Mouse (Mus musculus) E14TG2a.4 (cell line): ENCODE results near the gene Gna11.
A peak's percentile ranks its signal among the peaks of the same experiment; 100 is the strongest.

Source experiments
- H3K27me3 ChIP-seq: 2 replicates; pipeline ENCODE4 v1.6.1; 2014; ENCODE audit warnings: low read length, control low read depth; ENCODE audit not compliant: insufficient read depth
- H3K36me3 ChIP-seq: 2 replicates; pipeline ENCODE4 v1.6.1; 2014; ENCODE audit warnings: low read length, control low read depth; ENCODE audit not compliant: insufficient read depth
- H3K4me1 ChIP-seq: replicated peaks from 2 replicates; pipeline ENCODE4 v1.6.1; 2014; ENCODE audit warnings: low read depth, low read length, control low read depth
- H3K4me3 ChIP-seq: replicated peaks from 2 replicates; pipeline ENCODE4 v1.5.1; 2014; ENCODE audit warnings: mild to moderate bottlenecking, low read length
- H3K9me3 ChIP-seq: 2 replicates; pipeline ENCODE4 v1.6.1; 2014; ENCODE audit warnings: low read length, control low read depth
- CTCF ChIP-seq: conservative IDR thresholded peaks from 2 replicates; pipeline ENCODE4 v1.5.1; 2014; ENCODE audit warnings: low read length
- NANOG ChIP-seq: IDR thresholded peaks from 2 replicates; pipeline ENCODE4 v1.6.1; 2014; ENCODE audit warnings: borderline replicate concordance, low read length, mixed read lengths
- POU5F1 ChIP-seq: IDR thresholded peaks from 2 replicates; pipeline ENCODE4 v1.6.1; 2014; ENCODE audit warnings: low read length, borderline replicate concordance

Gna11 gene

DNA sequence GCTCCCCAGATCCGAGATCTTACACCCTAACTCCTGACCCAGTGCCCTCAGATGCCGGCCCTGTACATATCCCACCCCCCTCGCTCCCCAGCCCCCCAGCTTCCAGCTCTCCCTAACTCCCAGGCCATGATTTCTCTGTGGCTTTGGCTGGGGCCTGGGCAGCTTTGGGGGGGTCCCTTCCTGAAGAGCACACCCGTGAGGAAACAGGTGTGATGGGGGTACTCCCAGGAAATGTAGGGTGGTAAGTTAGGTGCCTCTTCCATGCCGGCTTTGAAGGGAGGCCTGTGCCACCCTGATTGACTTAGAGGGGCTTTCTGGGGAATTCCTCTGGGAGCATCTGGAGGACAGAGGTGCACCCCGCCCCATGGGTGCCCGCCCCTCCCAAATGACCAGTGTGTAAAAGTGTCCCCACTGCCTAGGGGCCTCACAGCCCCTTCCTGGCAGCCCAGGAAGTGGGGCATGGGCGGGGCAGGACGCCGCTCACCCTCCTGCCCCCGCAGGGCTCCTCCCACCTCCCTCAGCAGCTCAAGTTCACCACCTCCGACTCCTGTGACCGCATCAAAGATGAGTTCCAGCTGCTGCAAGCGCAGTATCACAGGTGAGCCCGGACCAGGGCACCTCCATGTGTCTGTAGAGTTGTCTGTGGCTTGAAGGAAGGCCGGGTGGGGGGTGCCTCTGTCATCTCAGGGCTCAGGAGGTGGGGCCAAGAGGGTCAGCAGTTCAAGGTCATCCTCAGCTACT is 15.9 kb upstream of the Gna11 start:
- Histone ChIP-seq H3K27me3 (no peaks in the 10 kb centered on the region), H3K36me3 (peaks cover 39% of the 10 kb centered on the region), H3K4me3 (peak overlapping the region; percentile 87), H3K4me1 (peaks cover 80% of the 10 kb centered on the region), H3K9me3 (no peaks in the 10 kb centered on the region)
- TF ChIP-seq CTCF, result no peak
- TF ChIP-seq NANOG, result no peak
- no peak for TF ChIP-seq POU5F1

DNA sequence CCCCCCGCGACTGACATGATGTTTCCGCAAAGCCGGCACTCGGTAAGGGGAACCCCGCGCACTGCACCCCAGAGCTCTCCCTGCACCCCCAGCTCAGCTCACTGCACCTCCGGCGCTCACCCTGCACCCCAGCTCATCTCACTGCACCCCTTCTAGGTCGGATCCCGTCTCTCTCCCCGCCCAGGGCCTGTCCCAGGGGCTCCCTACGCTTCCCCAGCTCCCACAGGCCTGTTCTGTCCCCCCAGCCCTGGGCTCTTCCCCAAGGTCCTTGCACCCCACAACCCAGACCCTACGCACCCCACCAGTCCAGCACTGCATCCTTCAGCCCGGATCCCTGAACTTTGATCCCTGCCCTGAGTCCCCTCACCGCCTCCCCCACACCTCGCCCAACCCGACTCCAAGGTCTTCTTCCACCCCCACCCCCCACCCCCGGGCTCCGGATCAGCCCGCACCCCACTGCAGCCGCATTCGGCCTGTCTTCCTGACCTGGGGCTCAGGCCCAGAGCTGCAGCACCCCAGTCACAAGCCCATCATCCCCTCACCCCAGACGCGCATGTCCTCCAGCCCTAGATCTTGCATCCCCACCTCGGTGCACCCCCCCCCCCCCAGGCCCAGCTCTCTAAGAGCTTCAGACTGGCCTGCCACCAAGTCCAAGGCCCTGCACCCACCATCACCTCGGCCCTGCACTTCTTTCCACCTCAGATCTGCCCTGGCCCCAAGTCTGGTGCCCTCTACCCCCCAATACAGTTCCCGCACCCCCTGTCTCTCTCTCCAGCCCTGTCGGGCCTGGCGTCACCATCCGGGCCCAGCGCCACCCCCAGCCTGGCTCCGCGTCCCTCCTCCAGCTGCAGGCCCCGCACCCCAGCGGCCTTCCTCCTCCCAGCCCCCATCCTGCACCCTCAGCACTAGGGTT is 14.9 kb upstream of the Gna11 start:
- H3K9me3 ChIP-seq, result no peaks in the 10 kb centered on the region
- peak overlapping the region; percentile 87 for H3K4me3 ChIP-seq
- H3K4me1 ChIP-seq, result peaks cover 80% of the 10 kb centered on the region
- H3K36me3 ChIP-seq, result peaks cover 29% of the 10 kb centered on the region
- TF ChIP-seq POU5F1 (no peak), NANOG (no peak), CTCF (no peak)
- H3K27me3 ChIP-seq, result no peaks in the 10 kb centered on the region

DNA sequence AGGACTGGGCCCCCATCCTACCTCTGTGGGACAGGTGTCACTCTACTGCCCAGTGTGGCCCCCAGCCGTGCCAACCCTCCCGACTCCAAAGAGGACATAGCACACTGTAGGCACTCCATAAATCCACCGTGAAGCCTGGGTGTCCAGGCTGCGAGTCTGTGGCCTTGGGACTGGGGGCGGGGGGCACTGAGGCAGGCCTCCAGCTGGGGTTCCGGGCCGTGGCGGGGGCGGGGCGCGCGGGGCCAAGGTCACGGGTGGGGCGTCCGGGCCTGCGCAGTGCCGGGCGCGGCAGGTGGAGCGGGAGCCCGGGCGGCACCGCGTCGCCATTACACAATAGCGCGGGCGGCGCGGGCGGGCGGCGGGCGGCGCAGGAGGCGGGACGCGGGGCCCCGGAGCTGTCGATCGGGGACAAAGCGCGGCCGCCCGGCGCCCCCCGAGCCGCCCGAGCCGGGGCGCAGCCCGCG is 14.2 kb upstream of the Gna11 start, which contains the start of gene Aes:
Aes (plus strand) TSS at position 326 of the 464 bp plus-strand sequence.
- H3K4me3 ChIP-seq, result peak within 1 kb of the TSS; percentile 87
- H3K4me1 ChIP-seq, result peaks cover 78% of the 10 kb centered on the region
- H3K36me3 ChIP-seq, result peaks cover 26% of the 10 kb centered on the region
- no peaks in the 10 kb centered on the region for H3K27me3 ChIP-seq
- H3K9me3 ChIP-seq, result no peaks in the 10 kb centered on the region
- TF ChIP-seq NANOG (no peak), POU5F1 (no peak), CTCF (no peak)

DNA sequence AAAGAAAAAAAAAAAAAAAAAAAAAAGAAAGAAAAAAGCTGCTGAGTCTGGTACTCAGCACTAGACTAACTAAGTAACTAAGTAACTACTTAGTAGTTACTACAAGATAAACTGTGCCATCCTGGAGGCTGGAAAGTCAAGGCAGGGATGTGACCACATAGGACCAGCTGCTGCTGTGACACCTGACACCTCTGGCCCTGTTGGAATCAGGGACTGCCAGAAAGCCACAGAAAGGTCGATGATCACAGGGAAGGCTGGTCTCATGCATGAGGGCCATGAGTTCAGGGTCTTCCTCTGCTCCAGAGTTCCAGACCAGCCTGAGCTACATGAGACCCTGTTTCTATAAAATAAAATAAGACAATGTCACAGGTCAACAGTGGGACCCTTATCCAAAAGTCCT is 12.5 kb upstream of the Gna11 start:
- H3K9me3 ChIP-seq, result peaks cover 3% of the 10 kb centered on the region; the same call in 1 of the 2 replicates
- H3K4me1 ChIP-seq, result peaks cover 72% of the 10 kb centered on the region
- peaks cover 14% of the 10 kb centered on the region for H3K36me3 ChIP-seq
- H3K27me3 ChIP-seq, result no peaks in the 10 kb centered on the region
- TF ChIP-seq NANOG (no peak), CTCF (no peak), POU5F1 (no peak)
- no peak overlapping the region for H3K4me3 ChIP-seq

DNA sequence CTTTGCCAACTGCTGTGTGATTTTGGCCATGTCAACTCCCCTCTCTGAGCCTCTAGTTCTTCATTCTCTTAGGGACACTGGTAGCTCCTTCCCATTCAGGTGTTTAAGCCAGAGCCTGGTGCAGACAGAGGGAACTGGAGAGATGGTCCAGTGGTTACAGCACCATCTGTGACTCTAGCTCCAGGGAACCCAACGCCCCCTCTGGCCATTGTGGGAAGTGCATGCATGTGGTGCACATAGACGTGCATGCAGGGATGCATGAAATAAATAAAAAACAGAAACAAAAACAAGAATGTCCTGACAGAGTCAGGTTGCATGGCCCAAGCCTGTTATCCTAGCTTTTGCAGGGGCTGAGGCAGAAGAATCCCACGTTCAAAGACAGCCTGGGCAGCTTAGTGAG is 11.3 kb upstream of the Gna11 start:
- Histone ChIP-seq H3K4me3 (no peak overlapping the region), H3K4me1 (peaks cover 72% of the 10 kb centered on the region), H3K27me3 (no peaks in the 10 kb centered on the region), H3K36me3 (peaks cover 2% of the 10 kb centered on the region; the same call in 1 of the 2 replicates), H3K9me3 (peaks cover 3% of the 10 kb centered on the region; the same call in 1 of the 2 replicates)
- TF ChIP-seq CTCF (peak; percentile 98), NANOG (no peak), POU5F1 (no peak)

DNA sequence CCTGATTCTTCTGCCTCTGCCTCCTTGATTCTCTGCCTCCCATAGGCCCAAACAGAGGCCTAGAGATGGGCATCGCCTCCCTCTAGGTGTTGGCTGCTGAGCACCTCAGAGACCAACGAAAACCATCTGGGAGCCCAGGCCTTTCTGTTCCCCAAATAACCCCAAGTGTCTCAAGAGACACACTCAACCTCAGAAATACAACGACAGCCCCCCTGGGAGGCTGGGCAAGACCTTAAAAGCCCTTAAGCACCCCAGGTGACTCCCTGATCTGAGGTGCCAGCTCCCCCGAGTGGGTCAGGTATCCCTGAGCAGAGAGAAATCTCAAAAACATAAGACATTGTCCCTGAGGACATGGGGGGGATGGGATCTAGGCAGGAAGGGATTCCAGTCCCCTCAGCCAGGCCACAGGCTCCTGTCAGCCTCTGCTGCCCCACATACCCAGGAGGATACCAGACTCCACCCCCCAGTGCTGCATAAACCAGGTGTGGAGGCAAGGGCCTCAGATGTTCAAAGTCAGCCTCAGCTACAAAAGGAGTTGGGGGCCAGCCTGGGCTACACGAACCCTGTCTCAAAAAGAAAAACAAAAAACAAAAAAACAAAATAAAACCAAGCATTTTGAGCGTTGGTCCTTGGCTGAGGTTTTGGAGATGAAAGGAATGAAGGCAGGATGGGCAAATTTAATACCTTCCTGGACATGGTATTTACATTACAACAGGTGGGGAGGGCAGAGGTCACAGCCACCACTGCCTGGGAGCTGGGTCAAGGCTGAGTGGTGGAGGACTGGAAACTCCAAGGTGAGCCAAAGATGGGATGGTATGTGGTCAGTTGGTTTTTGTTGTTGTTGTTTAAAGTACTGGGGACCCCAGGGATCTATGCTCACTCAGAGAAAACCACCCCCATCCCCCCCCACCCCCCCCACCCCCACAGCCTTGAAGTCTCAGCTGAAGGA is 9.1 kb upstream of the Gna11 start:
- peaks cover 3% of the 10 kb centered on the region; the same call in 1 of the 2 replicates for H3K9me3 ChIP-seq
- no peaks in the 10 kb centered on the region for H3K36me3 ChIP-seq
- TF ChIP-seq CTCF (no peak; the same call in 1 of the 2 replicates), POU5F1 (no peak), NANOG (no peak)
- no peak overlapping the region for H3K4me3 ChIP-seq
- H3K4me1 ChIP-seq, result peaks cover 71% of the 10 kb centered on the region
- H3K27me3 ChIP-seq, result no peaks in the 10 kb centered on the region

DNA sequence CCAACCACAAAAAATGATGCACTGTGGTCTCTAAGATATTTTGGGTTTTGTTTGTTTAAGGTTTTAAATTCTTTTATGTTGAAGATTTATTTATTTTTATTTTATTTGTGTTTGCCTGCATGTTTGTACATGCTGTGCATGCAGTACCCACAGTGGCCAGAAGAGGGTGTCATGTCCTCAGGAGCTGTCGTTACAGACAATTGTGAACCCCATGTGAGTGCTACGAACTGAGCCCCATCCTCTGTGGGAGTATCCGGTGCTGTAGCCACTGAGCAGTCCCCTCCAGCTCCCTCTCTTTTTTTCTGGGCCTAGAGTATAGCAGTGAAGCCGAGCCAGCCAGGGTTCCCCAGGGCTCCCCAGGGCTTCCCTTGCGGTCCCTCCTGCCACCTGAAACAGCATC is 8.2 kb upstream of the Gna11 start:
- TF ChIP-seq CTCF (peak; percentile 98), NANOG (no peak), POU5F1 (no peak)
- Histone ChIP-seq H3K36me3 (no peaks in the 10 kb centered on the region), H3K9me3 (peaks cover 3% of the 10 kb centered on the region; the same call in 1 of the 2 replicates), H3K4me3 (no peak overlapping the region), H3K27me3 (no peaks in the 10 kb centered on the region), H3K4me1 (peaks cover 68% of the 10 kb centered on the region)
